Mouse (Mus musculus) adrenal gland, postnatal 10 days (tissue): ENCODE measurements around the gene Gramd1c. TPM values are rescaled to one million over a fixed set of nuclear protein-coding genes. Genes with fewer than 3 reads are reported as not detected.
A peak's percentile ranks its signal among the peaks of the same experiment; 100 is the strongest.

Source experiments
- DNase-seq: peaks from one replicate; pipeline ENCODE4 v3.0.0; 2021; ENCODE audit warnings: mixed read lengths
- total RNA-seq, 2 experiments: library from RNA; stranded (reverse); gene quantifications; 2 replicates each; pipeline ENCODE4 v1.2.3; 2021

Gene Gramd1c
- total RNA-seq, 2 experiments from 2014 or later: 4.5 to 5.3 TPM

DNA sequence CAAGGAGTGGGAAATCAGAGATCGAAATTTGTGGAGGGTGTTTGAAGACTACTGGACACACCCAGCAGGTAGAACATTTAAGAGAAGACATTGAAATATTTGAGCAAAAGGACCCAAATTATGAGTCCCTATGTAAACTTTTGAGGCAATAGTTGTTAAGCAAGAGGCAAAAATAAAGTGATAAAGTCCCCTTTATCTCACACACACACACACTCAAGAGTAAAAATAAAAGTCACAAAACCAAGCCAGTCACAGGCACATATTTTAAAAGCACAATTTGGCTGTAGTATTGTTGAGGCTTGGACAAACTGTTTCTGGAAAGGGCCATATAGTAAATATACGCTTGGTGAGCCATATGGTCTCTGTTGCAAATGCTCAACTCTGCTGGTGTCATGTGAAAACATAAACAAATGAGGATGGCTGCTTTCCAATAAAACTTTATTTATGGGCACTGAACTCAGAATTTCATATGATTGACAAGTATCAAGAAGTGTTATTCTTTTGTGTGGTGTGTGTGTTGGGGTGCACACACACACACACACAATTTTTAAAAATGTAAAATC lies 44.1 kb downstream of the Gramd1c start:
- DNase-seq: no peak

GRCm38 (mm10) chr16:44018372-44018771 lies 44.8 kb downstream of the Gramd1c start:
- DNase-seq: no peak

DNA sequence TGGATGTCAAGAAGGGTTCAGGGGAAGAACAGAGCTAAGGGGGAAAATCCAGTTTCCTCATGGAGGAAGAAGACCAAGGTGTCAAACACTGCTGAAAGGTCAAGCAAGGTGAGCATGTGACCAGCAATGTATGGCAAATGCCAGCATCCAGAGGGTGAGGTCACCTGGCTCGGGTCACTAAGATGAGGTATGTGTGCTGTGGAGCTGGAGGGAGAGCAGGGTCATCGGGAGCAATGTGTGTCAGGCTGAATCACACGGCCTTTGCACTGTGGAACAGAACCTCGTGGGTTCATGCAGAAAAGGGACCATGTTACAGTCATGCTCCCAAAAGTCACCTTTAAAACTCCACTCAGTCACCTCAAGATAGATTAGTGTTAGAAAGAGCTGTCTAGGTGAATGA lies 45.4 kb downstream of the Gramd1c start:
- no peak for DNase-seq

- peak; percentile 45 for DNase-seq
These were observed 47.0 kb downstream of the Gramd1c start for GRCm38 (mm10) chr16:44016164-44016563.

GRCm38 (mm10) chr16:44015416-44016158 lies 47.6 kb downstream of the Gramd1c start:
- DNase-seq: no peak

DNA sequence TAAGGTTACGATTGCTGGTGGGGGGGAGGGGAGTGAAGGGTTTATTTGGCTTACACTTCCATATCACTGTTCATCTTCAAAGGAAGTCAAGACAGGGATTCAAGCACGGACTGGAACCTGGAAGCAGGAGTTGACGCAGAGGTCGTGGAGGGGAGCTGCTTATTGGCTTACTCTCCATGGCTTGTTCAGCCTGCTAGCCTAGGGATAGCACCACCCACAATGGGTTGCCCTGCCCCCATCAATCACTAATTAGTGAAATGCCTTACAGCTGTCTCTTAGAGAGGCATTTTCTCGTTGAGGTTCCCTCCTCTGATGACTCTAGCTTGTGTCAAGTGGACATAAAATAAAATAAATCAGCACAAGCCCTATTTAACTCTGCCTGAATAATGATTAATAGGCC lies 52.1 kb downstream of the Gramd1c start:
- no peak for DNase-seq

GRCm38 (mm10) chr16:44002086-44002485 lies 61.1 kb downstream of the Gramd1c start:
- no peak for DNase-seq

GRCm38 (mm10) chr16:43999541-43999940 lies 63.6 kb downstream of the Gramd1c start:
- DNase-seq: peak; percentile 45

DNA sequence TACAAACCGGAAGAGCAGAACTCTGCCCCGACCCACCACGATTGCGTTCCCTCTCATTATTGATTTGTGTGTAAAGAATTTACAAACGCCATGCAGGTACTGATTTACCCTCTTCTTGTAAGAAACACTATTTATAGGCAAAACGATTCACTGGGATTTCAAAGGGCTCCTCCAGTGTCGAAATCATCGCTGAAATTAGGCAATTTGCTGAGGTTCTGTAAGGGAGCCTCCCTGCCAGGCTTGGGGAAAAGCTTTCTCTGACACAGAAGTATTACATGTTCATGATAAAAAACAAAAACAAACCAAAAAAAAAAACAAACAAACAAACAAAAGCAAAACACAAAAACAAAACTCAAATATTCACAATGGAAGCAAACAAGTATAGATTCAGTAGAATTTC lies 64.0 kb downstream of the Gramd1c start:
- peak; percentile 55 for DNase-seq

DNA sequence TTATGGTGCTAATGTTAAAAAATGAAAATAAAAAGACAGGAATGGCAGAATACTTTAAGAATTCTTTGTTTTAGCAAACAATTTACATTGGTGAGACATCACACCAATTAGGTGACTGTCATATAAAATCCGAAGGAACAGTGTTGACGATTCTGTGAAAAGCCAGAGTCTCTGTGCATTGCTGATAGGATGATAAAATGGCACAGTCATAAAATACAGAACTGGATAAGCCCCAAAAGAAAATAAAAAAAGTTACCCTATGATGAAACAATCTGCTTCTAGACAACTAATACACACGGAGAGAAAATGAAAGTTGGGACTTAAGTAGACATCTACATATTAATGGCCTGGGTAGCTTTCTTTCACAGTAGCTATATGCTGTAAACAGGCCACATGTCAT lies 68.5 kb downstream of the Gramd1c start:
- no peak for DNase-seq

GRCm38 (mm10) chr16:43986299-43986698 lies 76.8 kb downstream of the Gramd1c start:
- no peak for DNase-seq

DNA sequence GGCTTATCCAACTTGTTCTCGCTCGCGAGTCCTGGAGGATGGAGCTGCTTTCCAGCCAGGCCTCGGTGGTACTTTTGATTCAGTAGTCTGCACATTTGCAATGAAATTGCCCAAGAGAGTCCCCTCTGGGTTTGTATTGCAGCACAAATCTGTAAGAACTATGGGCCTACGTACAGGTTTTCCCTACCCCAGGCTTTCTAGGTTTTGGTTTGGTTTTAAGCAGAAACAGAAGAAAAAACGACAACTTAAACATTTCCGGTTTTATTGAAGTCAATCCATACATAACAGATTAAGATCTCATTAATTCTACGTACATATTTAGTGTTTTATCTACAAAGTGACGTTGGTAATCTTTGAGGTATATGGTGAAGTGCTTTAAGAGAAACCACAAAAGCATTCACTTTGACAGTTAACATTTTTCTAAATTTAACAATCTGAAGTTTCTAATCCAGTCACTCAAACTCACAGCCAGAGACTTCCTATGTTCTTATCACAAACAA lies 83.0 kb downstream of the Gramd1c start:
- no peak for DNase-seq

- peak; percentile 65 for DNase-seq
These were observed 83.6 kb downstream of the Gramd1c start, which contains the start of gene Zdhhc23 for GRCm38 (mm10) chr16:43979328-43980109. Zdhhc23 (minus strand) TSS chr16:43979791.

DNA sequence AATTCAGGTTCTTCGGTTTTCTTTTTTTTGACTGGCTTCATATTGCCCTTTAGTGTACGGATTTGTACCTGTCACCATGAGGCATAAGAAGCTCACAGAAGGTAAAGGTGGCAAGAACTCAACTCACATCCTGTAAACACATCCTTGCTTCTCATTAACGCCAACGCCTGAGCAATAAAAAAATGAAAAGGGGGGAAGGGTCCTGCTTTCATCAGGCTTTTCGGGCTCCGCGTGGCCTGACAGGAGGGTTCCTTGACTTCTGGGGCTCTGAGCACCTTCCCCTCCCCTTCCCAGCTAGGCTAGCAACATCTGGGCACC lies 84.2 kb downstream of the Gramd1c start:
- no peak for DNase-seq

DNA sequence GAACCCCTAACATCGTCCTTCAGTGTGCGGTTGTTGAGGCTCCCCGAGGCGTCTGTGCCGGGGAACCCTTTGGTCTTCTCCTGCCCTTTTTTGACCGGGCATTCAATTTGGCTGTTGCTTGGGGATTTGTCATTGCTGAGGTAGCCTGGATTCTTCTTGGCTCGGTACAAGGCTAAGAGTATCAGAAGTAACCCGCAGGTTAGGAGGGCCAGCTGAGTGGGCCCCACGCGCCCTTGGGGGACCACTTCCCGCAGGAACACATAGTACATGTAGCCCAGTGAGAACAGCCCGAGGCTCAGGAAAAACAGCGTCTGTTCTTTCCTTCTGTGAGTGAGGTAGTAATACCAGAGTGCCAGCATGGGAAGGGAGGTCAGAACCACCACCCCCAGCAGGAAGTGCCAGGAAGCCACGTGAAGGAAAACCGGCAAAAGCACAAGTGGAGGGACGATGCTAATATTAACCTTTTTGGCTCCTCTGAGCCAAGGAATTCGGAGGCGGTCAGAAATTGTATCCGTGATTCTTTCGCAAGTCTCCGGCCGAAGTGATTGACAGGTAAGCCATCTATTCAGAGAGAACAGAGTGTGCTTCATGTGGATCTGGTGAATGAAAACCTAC lies 89.4 kb downstream of the Gramd1c start:
- DNase-seq: no peak

DNA sequence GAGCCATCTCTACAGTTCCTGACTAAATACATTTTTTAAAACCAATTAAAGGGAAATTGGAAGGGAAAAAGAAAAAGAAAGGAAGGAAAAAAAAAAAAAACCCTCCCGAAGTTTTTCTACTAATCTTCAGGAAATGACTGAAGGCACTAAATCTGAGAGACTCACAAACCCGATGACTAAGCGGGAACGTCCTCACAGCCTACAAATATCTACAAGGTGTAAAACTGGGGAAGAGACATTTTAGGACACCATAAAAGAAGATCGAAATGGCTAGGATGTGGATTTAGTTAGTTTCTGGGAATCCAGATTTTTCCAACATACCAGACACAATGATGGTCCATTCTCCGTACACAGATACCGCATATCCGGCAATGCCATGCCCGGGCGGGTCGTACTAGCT lies 90.0 kb downstream of the Gramd1c start:
- no peak for DNase-seq

DNA sequence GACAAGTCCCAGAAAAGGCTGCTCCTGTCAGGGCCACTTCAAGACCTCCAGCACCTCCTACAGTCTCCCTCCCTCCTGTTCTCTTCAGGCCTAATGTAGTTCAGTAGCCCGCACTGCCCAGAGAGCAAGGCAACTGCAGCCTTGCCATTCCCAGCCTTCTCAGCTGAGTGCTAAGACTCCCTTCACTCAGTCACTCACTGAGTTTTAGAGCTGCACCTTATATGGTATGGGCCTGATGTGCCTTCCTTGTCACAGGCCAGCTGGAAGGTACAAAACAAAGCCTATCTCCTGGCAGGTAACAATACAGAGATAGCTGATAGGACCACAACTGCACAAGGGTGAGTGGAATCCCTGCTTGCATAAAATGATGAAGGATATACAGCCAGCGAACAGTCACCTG lies 90.8 kb downstream of the Gramd1c start:
- DNase-seq: no peak

- DNase-seq: no peak
These were observed 91.4 kb downstream of the Gramd1c start for GRCm38 (mm10) chr16:43971741-43972140.

GRCm38 (mm10) chr16:43971189-43971588 lies 92.0 kb downstream of the Gramd1c start:
- no peak for DNase-seq

DNA sequence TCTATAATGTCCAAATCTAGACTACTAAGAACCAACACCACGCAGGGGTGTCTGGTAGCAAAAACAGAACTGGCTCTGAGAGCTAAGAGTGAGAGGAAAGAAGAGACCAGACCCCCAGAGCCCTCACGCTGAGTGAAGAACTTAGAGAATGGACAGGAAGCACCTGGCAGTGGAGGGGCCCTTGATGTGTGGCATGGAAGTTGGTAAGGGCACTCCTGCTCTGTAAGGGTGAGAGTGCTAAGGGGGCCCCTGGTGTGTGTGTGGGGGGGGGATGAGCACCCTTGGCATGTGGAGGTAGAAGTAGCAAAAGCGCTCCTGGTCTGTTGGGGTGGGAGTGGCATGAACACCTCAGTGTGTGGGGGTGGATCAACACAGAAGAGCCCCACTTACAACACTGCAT lies 92.7 kb downstream of the Gramd1c start:
- DNase-seq: no peak

- DNase-seq: no peak
These were observed 97.3 kb downstream of the Gramd1c start for GRCm38 (mm10) chr16:43965781-43966389.

DNA sequence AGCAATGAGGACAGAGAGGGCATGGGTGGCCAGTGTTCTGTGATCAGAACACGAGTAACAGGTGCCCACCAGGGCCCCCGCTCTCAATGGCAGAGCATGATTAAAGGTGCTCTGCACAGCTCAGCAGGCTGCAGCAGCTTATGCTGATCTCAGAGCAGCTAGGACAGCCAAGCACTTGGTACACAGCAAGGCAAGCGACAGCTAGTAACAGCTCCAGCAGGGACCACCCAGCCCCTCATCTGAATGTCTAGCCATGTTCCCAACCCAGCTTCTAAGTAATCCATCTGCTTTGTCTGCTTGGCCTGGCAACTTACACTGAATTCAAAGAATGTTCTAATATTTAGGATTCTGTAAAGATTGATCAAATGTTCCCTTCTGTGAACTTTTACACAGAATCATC lies 99.4 kb downstream of the Gramd1c start:
- DNase-seq: no peak
